Mouse (Mus musculus) MEL (cell line): ENCODE data around the gene Rnf115. TPM values are rescaled to one million over a fixed set of nuclear protein-coding genes. Genes with fewer than 3 reads are reported as not detected.

Source experiments
- DNase-seq: peaks from one replicate; pipeline ENCODE4 v3.0.0; 2011; ENCODE audit warnings: low read depth, low spot score
- H3K27ac ChIP-seq: 2 replicates; pipeline ENCODE4 v1.5.1; 2012; ENCODE audit warnings: low read depth, mild to moderate bottlenecking, control low read depth, low read length, moderate library complexity; ENCODE audit not compliant: control insufficient read depth
- H3K27me3 ChIP-seq, 2 experiments: fragments of 150-350 bp in 1 of 2; sonication (generic) in 1 of 2; 2 replicates each; pipeline ENCODE4 v1.6.1; 2012; ENCODE audit warnings: low read length in 2 of 2, mild to moderate bottlenecking in 2 of 2, improper control_type of control experiment in 1 of 2, moderate library complexity in 1 of 2; ENCODE audit not compliant: insufficient read depth in 2 of 2, control insufficient read depth in 1 of 2
- H3K36me3 ChIP-seq, 2 experiments: 2 replicates each; pipeline ENCODE4 v1.6.1; 2012 to 2014; ENCODE audit warnings: low read length in 2 of 2, improper control_type of control experiment in 1 of 2, inconsistent platforms in 1 of 2, mild to moderate bottlenecking in 1 of 2; ENCODE audit not compliant: insufficient read depth in 2 of 2, control insufficient read depth in 1 of 2
- H3K4me1 ChIP-seq, 2 experiments: fragments of 150-350 bp in 1 of 2; sonication (generic) in 1 of 2; 2 replicates each; pipeline ENCODE4 v1.6.1; 2012; ENCODE audit warnings: low read length in 2 of 2, improper control_type of control experiment in 1 of 2, mild to moderate bottlenecking in 1 of 2; ENCODE audit not compliant: insufficient read depth in 2 of 2, control insufficient read depth in 1 of 2
- H3K4me3 ChIP-seq, 2 experiments: fragments of 150-350 bp in 1 of 2; sonication (generic) in 1 of 2; 2 replicates each; pipeline ENCODE4 v1.5.1; 2012; ENCODE audit warnings: low read depth in 2 of 2, low read length in 2 of 2, mild to moderate bottlenecking in 2 of 2, moderate library complexity in 2 of 2, control low read depth in 1 of 2, improper control_type of control experiment in 1 of 2; ENCODE audit not compliant: control insufficient read depth in 1 of 2, insufficient read depth in 1 of 2
- H3K79me2 ChIP-seq: 2 replicates; pipeline ENCODE4 v1.6.1; 2012; ENCODE audit warnings: mild to moderate bottlenecking, low read length, moderate library complexity; ENCODE audit not compliant: control insufficient read depth, poor library complexity, insufficient read depth
- H3K9ac ChIP-seq: 2 replicates; pipeline ENCODE4 v1.6.1; 2012; ENCODE audit warnings: low read depth, mild to moderate bottlenecking, control low read depth, low read length, moderate library complexity; ENCODE audit not compliant: control insufficient read depth, poor library complexity, severe bottlenecking
- H3K9me3 ChIP-seq: fragments of 150-350 bp; sonication (generic); replicated peaks from 2 replicates; pipeline ENCODE4 v1.6.1; 2012; ENCODE audit warnings: mild to moderate bottlenecking, low read length, improper control_type of control experiment, moderate library complexity; ENCODE audit not compliant: insufficient read depth
- BHLHE40 ChIP-seq: IDR thresholded peaks from 2 replicates; pipeline ENCODE4 v1.6.1; 2012; ENCODE audit warnings: low read depth, mild to moderate bottlenecking, inconsistent platforms, low read length, improper control_type of control experiment, borderline replicate concordance
- CHD2 ChIP-seq: IDR thresholded peaks from 2 replicates; pipeline ENCODE4 v1.6.1; 2011; ENCODE audit warnings: low read length, improper control_type of control experiment
- E2F4 ChIP-seq: IDR thresholded peaks from 2 replicates; pipeline ENCODE4 v1.6.1; 2011; ENCODE audit warnings: low read depth, low read length, improper control_type of control experiment, borderline replicate concordance
- ETS1 ChIP-seq: IDR thresholded peaks from 2 replicates; pipeline ENCODE4 v1.6.1; 2012; ENCODE audit warnings: low read depth, mild to moderate bottlenecking, inconsistent platforms, low read length, improper control_type of control experiment, moderate library complexity
- GATA1 ChIP-seq: IDR thresholded peaks from 2 replicates; pipeline ENCODE4 v1.6.1; 2011; ENCODE audit warnings: low read depth, low read length, improper control_type of control experiment
- HCFC1 ChIP-seq: IDR thresholded peaks from 2 replicates; pipeline ENCODE4 v1.6.1; 2012; ENCODE audit warnings: low read depth, mild to moderate bottlenecking, inconsistent platforms, low read length, improper control_type of control experiment, moderate library complexity
- MAFK ChIP-seq: IDR thresholded peaks from 2 replicates; pipeline ENCODE4 v1.6.1; 2011; ENCODE audit warnings: low read depth, mild to moderate bottlenecking, low read length, improper control_type of control experiment, borderline replicate concordance
- MAZ ChIP-seq: IDR thresholded peaks from 2 replicates; pipeline ENCODE4 v1.6.1; 2012; ENCODE audit warnings: low read depth, mild to moderate bottlenecking, inconsistent platforms, low read length, improper control_type of control experiment
- MEF2A ChIP-seq: IDR thresholded peaks from 2 replicates; pipeline ENCODE4 v1.6.1; 2014; ENCODE audit warnings: low read depth, mild to moderate bottlenecking, inconsistent platforms, low read length, improper control_type of control experiment; ENCODE audit not compliant: poor library complexity, insufficient replicate concordance, severe bottlenecking; ENCODE audit errors: extremely low read depth
- MXI1 ChIP-seq: IDR thresholded peaks from 2 replicates; pipeline ENCODE4 v1.6.1; 2011; ENCODE audit warnings: mild to moderate bottlenecking, low read depth, low read length, improper control_type of control experiment
- MYC ChIP-seq: IDR thresholded peaks from 2 replicates; pipeline ENCODE4 v1.6.1; 2011; ENCODE audit warnings: low read depth, mild to moderate bottlenecking, low read length, improper control_type of control experiment, moderate library complexity
- NELFE ChIP-seq: IDR thresholded peaks from 2 replicates; pipeline ENCODE4 v1.6.1; 2011; ENCODE audit warnings: low read depth, low read length, improper control_type of control experiment
- POLR2AphosphoS2 ChIP-seq: IDR thresholded peaks from 2 replicates; pipeline ENCODE4 v1.6.1; 2011; ENCODE audit warnings: low read length, improper control_type of control experiment
- POLR2AphosphoS5 ChIP-seq: IDR thresholded peaks from 2 replicates; pipeline ENCODE4 v1.6.1; 2012; ENCODE audit warnings: low read depth, borderline replicate concordance, mild to moderate bottlenecking, inconsistent platforms, low read length, moderate library complexity, mixed read lengths
- RCOR1 ChIP-seq: IDR thresholded peaks from 2 replicates; pipeline ENCODE4 v1.6.1; 2012; ENCODE audit warnings: low read depth, mild to moderate bottlenecking, inconsistent platforms, low read length, improper control_type of control experiment
- SIN3A ChIP-seq: IDR thresholded peaks from 2 replicates; pipeline ENCODE4 v1.6.1; 2012; ENCODE audit warnings: low read length, improper control_type of control experiment, inconsistent platforms
- TAL1 ChIP-seq: IDR thresholded peaks from 2 replicates; pipeline ENCODE4 v1.6.1; 2012; ENCODE audit warnings: mild to moderate bottlenecking, inconsistent platforms, low read length, moderate library complexity, mixed read lengths
- TBP ChIP-seq: IDR thresholded peaks from 2 replicates; pipeline ENCODE4 v1.8.0; 2011; ENCODE audit warnings: low read depth, low read length, improper control_type of control experiment
- TCF12 ChIP-seq: IDR thresholded peaks from 2 replicates; pipeline ENCODE4 v1.6.1; 2014; ENCODE audit warnings: low read depth, mild to moderate bottlenecking, inconsistent platforms, low read length, improper control_type of control experiment, moderate library complexity
- UBTF ChIP-seq: IDR thresholded peaks from 2 replicates; pipeline ENCODE4 v1.6.1; 2012; ENCODE audit warnings: low read depth, mild to moderate bottlenecking, inconsistent platforms, low read length, improper control_type of control experiment, moderate library complexity, borderline replicate concordance; ENCODE audit not compliant: insufficient read depth
- ZKSCAN1 ChIP-seq: IDR thresholded peaks from 2 replicates; pipeline ENCODE4 v1.6.1; 2012; ENCODE audit warnings: low read depth, mild to moderate bottlenecking, inconsistent platforms, low read length, improper control_type of control experiment, moderate library complexity
- ZMIZ1 ChIP-seq: IDR thresholded peaks from 2 replicates; pipeline ENCODE4 v1.6.1; 2012; ENCODE audit warnings: low read depth, mild to moderate bottlenecking, inconsistent platforms, low read length, improper control_type of control experiment, moderate library complexity
- ZNF384 ChIP-seq: IDR thresholded peaks from 2 replicates; pipeline ENCODE4 v1.6.1; 2012; ENCODE audit warnings: low read depth, mild to moderate bottlenecking, inconsistent platforms, low read length, improper control_type of control experiment
- polyA plus RNA-seq, 2 experiments: library from polyadenylated mRNA; stranded (reverse) in 1 of 2; unstranded in 1 of 2; fragments of >175 nt in 1 of 2; fragments of >200 nt in 1 of 2; gene quantifications; 2 replicates each; pipeline versions ENCODE4 v1.2.1 to v1.2.4; 2012; ENCODE audit warnings: low replicate concordance in 2 of 2, low read depth in 1 of 2; ENCODE audit not compliant: insufficient read length in 2 of 2, insufficient read depth in 1 of 2, missing spikeins in 1 of 2
- total RNA-seq: library from RNA; depleted of rRNA; stranded (reverse); fragments of 300-350 nt; gene quantifications from 2 replicates; pipeline ENCODE4 v1.2.3, GENCODE M21; 2012

Rnf115 gene
- total and polyA plus RNA-seq, 3 experiments: 43.2 to 71.8 (median 66.1) TPM

GRCm38 (mm10) chr3:96823701-96824100 lies 96.2 kb downstream of the Rnf115 start:
- DNase-seq: no peak
- H3K4me3 ChIP-seq: no peak overlapping the region

DNA sequence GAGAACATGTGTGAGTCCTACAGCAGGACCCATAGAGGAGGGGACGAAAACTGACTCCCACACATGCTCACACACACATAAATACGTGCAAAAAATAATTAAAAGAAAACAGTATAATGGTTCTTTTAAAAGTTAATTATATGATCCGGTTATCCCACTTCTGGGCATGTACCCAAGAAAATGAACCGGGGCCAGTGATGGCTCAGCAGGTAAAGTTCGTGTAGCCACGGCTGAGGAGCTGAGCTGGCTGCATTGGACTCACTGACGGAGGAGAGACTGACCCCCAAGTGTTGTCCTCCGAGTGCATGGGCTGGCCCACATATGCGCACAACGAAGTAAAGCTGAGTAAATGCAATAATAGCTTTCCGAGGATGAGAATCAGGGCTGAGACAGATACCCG lies 97.2 kb downstream of the Rnf115 start:
- peaks cover 0 to 4% of the 10 kb centered on the region in 2 experiments; a peak in 2 of 4 replicates for H3K4me1 ChIP-seq
- no peak overlapping the region for H3K9ac ChIP-seq
- TF ChIP-seq TCF12 (no peak), ZKSCAN1 (no peak), MAZ (no peak), NELFE (no peak), MYC (no peak), MXI1 (no peak), BHLHE40 (no peak)
- TF ChIP-seq, all 39 proteins: peak for 0
- H3K9me3 ChIP-seq: no peaks in the 10 kb centered on the region
- DNase-seq: no peak
- no peaks in the 10 kb centered on the region for H3K27me3 ChIP-seq
- no peaks in the 10 kb centered on the region for H3K36me3 ChIP-seq
- H3K27ac ChIP-seq: no peak overlapping the region
- H3K79me2 ChIP-seq: no peaks in the 10 kb centered on the region
- H3K4me3 ChIP-seq: no peak overlapping the region

More at GRCm38 (mm10) chr3:96823701-96824100, 96.2 kb downstream of the Rnf115 start:
- Histone ChIP-seq H3K27ac (no peak overlapping the region), H3K36me3 (no peaks in the 10 kb centered on the region), H3K4me1 (peaks cover 0 to 4% of the 10 kb centered on the region in 2 experiments; a peak in 2 of 4 replicates), H3K27me3 (no peaks in the 10 kb centered on the region), H3K79me2 (no peaks in the 10 kb centered on the region), H3K9ac (no peak overlapping the region), H3K9me3 (no peaks in the 10 kb centered on the region)
- TF ChIP-seq TCF12 (0 out of 2 replicates have a peak, but pooled peaks have one; percentile 12), ZKSCAN1 (no peak), ETS1 (0 out of 2 replicates have a peak, but pooled peaks have one; percentile 17), RCOR1 (no peak), E2F4 (no peak), CHD2 (no peak), POLR2AphosphoS5 (no peak), TAL1 (peak; percentile 32; the same call in 1 of the 2 replicates), SIN3A (no peak)

- H3K4me1 ChIP-seq: peaks cover 0 to 4% of the 10 kb centered on the region in 2 experiments; a peak in 2 of 4 replicates
- H3K27ac ChIP-seq: no peak overlapping the region
- no peak for DNase-seq
- TF ChIP-seq ZMIZ1 (no peak), GATA1 (no peak), TBP (no peak), POLR2AphosphoS2 (no peak), ETS1 (no peak), RCOR1 (no peak), MXI1 (no peak), MAFK (no peak), ZNF384 (no peak), E2F4 (no peak), UBTF (no peak), SIN3A (no peak), CHD2 (no peak), BHLHE40 (no peak), HCFC1 (no peak), MAZ (no peak), MEF2A (no peak)
- H3K36me3 ChIP-seq: no peaks in the 10 kb centered on the region
- no peak overlapping the region for H3K9ac ChIP-seq
- H3K4me3 ChIP-seq: no peak overlapping the region
- H3K9me3 ChIP-seq: no peaks in the 10 kb centered on the region
- no peaks in the 10 kb centered on the region for H3K79me2 ChIP-seq
- H3K27me3 ChIP-seq: no peaks in the 10 kb centered on the region
Measured at GRCm38 (mm10) chr3:96825261-96825660, 97.8 kb downstream of the Rnf115 start.
